Mouse (Mus musculus) heart, adult 2 months (tissue): ENCODE measurements around the gene Mkln1.

Experiments used
- CTCF ChIP-seq: fragments of 200-600 bp; IDR thresholded peaks from 2 replicates; pipeline ENCODE4 v1.8.1; 2022; ENCODE audit warnings: antibody characterized with exemption, mild to moderate bottlenecking, moderate library complexity
- EP300 ChIP-seq: fragments of 200-500 bp; IDR thresholded peaks from 2 replicates; pipeline ENCODE4 v1.6.1; 2011; ENCODE audit warnings: low read depth, low read length, control low read depth; ENCODE audit not compliant: insufficient read depth

DNA sequence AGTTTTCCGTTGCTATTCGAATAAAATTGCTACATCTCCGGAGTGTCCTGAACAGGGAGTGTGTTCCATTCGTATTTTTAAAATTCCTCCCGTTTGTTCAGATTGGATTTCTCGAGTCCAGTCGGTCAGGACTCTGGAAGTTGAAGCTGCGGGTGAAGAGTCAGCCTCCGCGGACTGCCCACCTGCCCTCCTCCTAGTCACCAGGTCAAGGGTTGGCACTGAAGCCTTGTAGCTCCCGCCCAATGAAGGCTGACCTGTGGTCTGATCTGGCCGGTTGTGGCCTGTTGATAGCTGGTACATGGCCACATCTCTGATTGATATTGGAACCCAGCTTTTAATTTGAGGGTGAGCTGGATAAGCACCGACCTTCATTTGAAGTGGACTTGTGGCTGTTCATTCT lies 1.0 kb downstream of the Mkln1 start:
- TF ChIP-seq CTCF = no peak
- TF ChIP-seq EP300 = no peak
